Mouse (Mus musculus): Measurements from ENCODE around the gene Axdnd1.

Axdnd1 gene

DNA sequence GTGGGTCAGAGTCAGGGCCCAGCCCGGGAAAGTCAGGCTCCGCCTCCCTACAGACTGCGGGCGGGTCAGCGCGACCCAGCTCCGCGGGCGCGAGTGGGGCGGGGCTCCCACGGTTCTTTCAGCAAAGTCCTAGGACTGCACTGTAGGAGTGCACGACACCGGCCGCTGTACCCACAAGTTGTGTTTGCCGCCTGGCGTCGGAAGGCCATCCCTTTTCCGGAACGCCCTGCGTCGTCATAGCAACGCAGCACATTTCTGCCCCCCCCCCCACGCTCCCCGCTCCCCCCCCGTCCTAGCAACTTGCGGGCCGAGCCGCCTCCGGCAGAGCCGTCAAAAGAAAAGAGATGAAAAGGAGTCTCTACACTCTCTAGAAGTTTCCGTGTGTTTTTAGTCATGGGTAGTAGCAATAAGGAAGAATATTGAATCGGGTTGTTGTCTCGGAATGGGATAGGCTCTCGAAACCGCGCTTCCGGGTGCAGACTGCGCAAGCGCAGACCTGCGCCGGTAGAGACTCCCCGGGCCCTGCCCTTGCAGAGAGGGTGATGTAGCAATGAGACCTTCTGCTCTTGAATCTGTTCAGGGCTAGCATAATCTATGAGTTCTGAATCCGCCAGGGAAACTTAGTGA lies at the start of gene Axdnd1:
Gene Axdnd1 (minus strand): TSS at position 489 of the 627 bp plus-strand sequence.
- DNase-seq (ENCODE audit: low spot score in 2 of 2), result peak; percentile 90 to 91

GRCm38 (mm10) chr1:156470557-156470956 lies 49.6 kb upstream of the Axdnd1 start:
- DNase-seq (ENCODE audit: low spot score in 2 of 2), result no peak

DNA sequence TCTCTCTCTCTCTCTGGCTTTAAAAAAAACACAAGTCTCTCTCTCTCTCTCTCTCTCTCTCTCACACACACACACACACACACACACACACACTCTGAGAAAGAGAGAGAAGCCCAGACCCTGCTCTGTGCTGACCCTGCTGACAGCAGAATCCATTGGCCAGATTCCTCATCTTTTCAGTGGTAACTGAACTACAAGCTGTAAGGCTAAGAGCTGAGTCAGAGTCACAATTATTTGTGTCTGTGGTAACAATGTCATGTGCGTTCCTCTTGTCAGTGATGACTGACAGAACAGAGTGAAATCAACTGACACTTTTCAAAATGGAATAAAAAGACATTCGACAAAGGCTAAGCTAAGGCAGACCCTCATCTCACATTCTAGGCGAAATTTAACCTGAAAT lies 47.6 kb upstream of the Axdnd1 start:
- DNase-seq (ENCODE audit: low spot score in 2 of 2), result no peak

DNA sequence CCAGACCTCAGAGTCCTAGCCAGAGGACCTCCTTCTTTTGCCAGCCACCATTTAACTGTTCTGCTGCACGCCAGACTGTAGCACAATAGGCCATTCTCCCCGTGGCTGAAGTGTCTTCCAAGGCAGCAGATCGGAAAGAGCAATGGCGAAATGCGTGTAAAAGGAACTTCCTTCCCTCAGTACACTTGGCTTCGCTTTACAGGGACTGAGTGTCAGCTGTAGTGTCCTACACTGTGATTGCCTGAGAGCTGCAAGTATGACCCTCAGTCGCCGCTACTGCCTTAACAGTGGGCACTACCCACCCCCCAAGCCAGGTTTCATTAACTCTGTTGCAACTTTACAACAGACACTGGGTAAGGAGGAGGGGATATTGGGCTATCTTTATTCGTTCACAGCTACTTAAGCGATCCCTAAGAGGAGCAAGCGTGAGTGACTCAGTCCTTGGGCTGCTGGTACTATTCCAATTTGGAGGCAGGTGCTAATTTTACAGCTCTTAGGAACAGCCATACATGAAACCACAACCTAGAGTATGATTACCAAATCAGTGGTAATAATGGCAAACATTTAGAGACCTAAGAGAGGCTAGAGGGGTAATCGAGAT lies 46.8 kb upstream of the Axdnd1 start:
- DNase-seq (ENCODE audit: low spot score in 2 of 2), result peak in 1 of 2 experiments; percentile 34

GRCm38 (mm10) chr1:156464963-156465362 lies 44.0 kb upstream of the Axdnd1 start:
- DNase-seq (ENCODE audit: low spot score in 2 of 2), result no peak

- no peak for DNase-seq (ENCODE audit: low spot score in 2 of 2)
These were observed 43.3 kb upstream of the Axdnd1 start for GRCm38 (mm10) chr1:156463981-156464853.

DNA sequence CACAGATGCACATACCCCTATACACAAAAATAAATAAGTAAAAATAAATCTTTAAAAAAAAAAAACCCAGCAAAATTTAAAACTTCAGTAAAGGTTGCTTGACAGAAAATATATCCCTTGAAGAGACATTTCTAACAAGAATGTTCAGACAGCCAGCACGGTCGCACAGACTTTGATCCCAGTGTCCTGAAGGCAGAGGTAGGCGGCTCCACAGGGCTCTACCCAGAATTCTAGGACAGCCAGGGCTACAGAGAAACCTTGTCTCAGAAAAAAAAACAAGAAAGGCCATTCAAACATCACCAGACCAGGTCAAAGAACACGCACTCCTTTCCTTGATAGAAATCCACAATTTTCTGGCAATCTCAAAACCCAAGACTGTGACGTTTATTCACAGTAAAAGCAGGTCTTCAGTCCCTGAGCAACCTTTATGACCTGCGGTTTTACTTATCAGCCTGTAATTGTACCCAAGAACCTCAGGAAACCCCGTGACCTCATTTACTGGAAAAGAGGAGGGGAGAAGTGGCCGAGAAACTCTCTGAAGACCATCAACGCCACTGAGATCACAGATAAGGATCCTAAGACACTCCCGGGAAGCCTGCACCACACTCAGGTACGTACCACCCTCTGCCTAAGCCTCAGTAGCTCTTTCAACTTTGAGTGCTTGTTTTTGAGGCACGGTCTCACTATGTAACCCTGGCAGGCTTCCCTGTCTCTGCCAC lies 41.5 kb upstream of the Axdnd1 start:
- DNase-seq (ENCODE audit: low spot score in 2 of 2), result no peak

GRCm38 (mm10) chr1:156461036-156461435 lies 40.1 kb upstream of the Axdnd1 start:
- no peak for DNase-seq (ENCODE audit: low spot score in 2 of 2)

- DNase-seq (ENCODE audit: low spot score in 2 of 2), result no peak
These were observed 39.3 kb upstream of the Axdnd1 start for GRCm38 (mm10) chr1:156460216-156460615.

- DNase-seq (ENCODE audit: low spot score in 2 of 2), result no peak
These were observed 38.7 kb upstream of the Axdnd1 start for GRCm38 (mm10) chr1:156459690-156460089.

- no peak for DNase-seq (ENCODE audit: low spot score in 2 of 2)
These were observed 37.6 kb upstream of the Axdnd1 start for GRCm38 (mm10) chr1:156458391-156459060.

GRCm38 (mm10) chr1:156455005-156455758 lies 34.2 kb upstream of the Axdnd1 start:
- no peak for DNase-seq (ENCODE audit: low spot score in 2 of 2)

GRCm38 (mm10) chr1:156454384-156454783 lies 33.4 kb upstream of the Axdnd1 start:
- no peak for DNase-seq (ENCODE audit: low spot score in 2 of 2)

GRCm38 (mm10) chr1:156453876-156454275 lies 32.9 kb upstream of the Axdnd1 start:
- no peak for DNase-seq (ENCODE audit: low spot score in 2 of 2)

- DNase-seq (ENCODE audit: low spot score in 2 of 2), result no peak
These were observed 29.5 kb upstream of the Axdnd1 start for GRCm38 (mm10) chr1:156450478-156450877.

DNA sequence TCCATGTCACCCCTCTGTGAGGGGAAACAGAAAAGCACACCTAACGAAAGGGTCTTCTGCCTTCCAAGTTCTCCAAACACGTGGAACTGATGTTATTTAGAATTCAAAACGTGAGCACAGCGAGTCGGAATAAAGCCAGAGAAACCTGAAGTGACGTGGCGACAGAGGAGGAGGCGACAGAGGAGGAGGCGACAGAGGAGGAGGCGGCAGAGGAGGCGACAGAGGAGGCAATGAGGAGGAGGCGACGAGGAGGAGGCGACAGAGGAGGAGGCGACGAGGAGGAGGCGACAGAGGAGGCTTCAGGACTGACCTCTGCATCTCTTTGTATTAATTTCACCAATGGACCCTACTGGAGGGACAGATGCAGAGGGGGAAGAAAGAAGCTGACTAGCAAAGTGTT lies 28.7 kb upstream of the Axdnd1 start:
- no peak for DNase-seq (ENCODE audit: low spot score in 2 of 2)

DNA sequence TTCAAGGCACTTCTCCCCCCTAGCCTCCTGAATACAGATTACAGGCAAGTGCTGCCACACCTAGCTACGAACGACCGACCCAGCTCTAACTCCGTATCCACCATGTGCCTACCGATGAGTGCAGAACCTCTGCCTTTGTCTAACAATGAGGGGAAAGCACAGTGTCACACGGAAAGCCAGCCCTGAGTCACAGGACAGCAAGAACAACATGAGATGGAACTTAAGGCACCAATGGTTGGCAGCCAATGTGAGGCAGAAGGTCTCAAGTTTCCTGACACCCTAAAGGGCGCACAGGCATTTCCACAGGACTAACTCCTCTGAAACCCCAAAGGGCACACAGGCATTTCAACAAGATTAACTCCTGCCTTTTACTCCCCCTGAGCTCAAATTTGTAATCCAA lies 28.1 kb upstream of the Axdnd1 start:
- DNase-seq (ENCODE audit: low spot score in 2 of 2), result no peak

- DNase-seq (ENCODE audit: low spot score in 2 of 2), result peak; percentile 35 to 46
These were observed 24.1 kb upstream of the Axdnd1 start for GRCm38 (mm10) chr1:156445049-156445448.

- DNase-seq (ENCODE audit: low spot score in 2 of 2), result peak in 1 of 2 experiments; percentile 38
These were observed 21.8 kb upstream of the Axdnd1 start for GRCm38 (mm10) chr1:156442776-156443175.

GRCm38 (mm10) chr1:156442266-156442665 lies 21.3 kb upstream of the Axdnd1 start:
- DNase-seq (ENCODE audit: low spot score in 2 of 2), result no peak

DNA sequence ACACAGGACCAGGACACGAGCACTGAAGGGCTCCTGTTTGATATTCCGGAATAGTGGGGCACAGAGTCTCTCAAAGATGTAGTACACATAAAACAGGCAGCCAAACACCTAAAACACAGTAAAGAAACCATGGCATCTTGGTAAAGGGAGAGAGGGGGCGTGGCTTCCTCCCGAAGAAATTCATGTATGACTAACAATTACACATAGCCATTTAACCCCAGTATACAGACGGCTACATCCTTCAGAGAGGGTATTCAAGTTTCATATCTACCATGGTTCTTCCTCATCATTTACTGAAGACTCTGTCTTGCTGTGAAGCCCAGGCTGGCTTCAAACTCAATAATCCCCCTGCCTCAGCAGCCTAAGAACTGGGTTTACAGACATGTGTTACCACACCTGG lies 16.8 kb upstream of the Axdnd1 start:
- DNase-seq (ENCODE audit: low spot score in 2 of 2), result no peak
